Mouse (Mus musculus) kidney, adult 2 months (tissue): ENCODE results near the gene Egfl8. TPM values are rescaled to one million over a fixed set of nuclear protein-coding genes. Genes with fewer than 3 reads are reported as not detected.

Experiments used
- DNase-seq: peaks from one replicate; pipeline ENCODE4 v3.0.0; 2021
- H3K27ac ChIP-seq: fragments of 200-500 bp; 2 replicates; pipeline ENCODE4 v1.5.1; 2012; ENCODE audit warnings: low read depth, low read length, control low read depth, inconsistent platforms; ENCODE audit not compliant: insufficient read depth
- H3K27me3 ChIP-seq: fragments of 200-500 bp; replicated peaks from 2 replicates; pipeline ENCODE4 v1.6.1; 2012; ENCODE audit warnings: mild to moderate bottlenecking, moderate library complexity, low read length, inconsistent platforms; ENCODE audit not compliant: control insufficient read depth, insufficient read depth
- H3K36me3 ChIP-seq: fragments of 200-500 bp; 2 replicates; pipeline ENCODE4 v1.6.1; 2012; ENCODE audit warnings: mild to moderate bottlenecking, moderate library complexity, low read length, inconsistent platforms; ENCODE audit not compliant: control insufficient read depth, insufficient read depth
- H3K4me1 ChIP-seq: fragments of 200-500 bp; 2 replicates; pipeline ENCODE4 v1.6.1; 2011; ENCODE audit warnings: low read length; ENCODE audit not compliant: control insufficient read depth, insufficient read depth
- H3K4me3 ChIP-seq: fragments of 200-500 bp; 2 replicates; pipeline ENCODE4 v1.5.1; 2011; ENCODE audit warnings: mild to moderate bottlenecking, low read depth, low read length, control low read depth; ENCODE audit not compliant: insufficient read depth
- CTCF ChIP-seq: fragments of 200-500 bp; conservative IDR thresholded peaks from 2 replicates; pipeline ENCODE4 v1.5.1; 2011; ENCODE audit warnings: low read depth, mild to moderate bottlenecking, control low read depth, low read length, moderate library complexity, mixed read lengths; ENCODE audit not compliant: insufficient read depth, insufficient read length
- POLR2A ChIP-seq: fragments of 200-500 bp; IDR thresholded peaks from one replicate; pipeline ENCODE4 v1.6.1; 2011; ENCODE audit warnings: low read depth, low read length, control low read depth
- WGBS: fragments of 180-500 bp; shearing (Covaris S2); methylation state at CpG from one replicate; pipeline ENCODE4 v1.1.7; 2018; 5-methylcytosine and 5-hydroxymethylcytosine counted together
- polyA plus RNA-seq: library from polyadenylated mRNA; depleted of rRNA; stranded (reverse); fragments of >200 nt; gene quantifications from 2 replicates; pipeline ENCODE4 v1.2.3, GENCODE M21; 2012

The Egfl8 gene
- polyA plus RNA-seq, 1 experiment, result 5.1 TPM

GRCm38 (mm10) chr17:34659897-34660214, 44.1 kb upstream of the Egfl8 start:
- Histone ChIP-seq H3K4me3 (no peak overlapping the region), H3K27me3 (no peaks in the 10 kb centered on the region), H3K36me3 (no peaks in the 10 kb centered on the region), H3K27ac (no peak overlapping the region), H3K4me1 (peaks cover 19% of the 10 kb centered on the region)
- TF ChIP-seq CTCF, result no peak
- no peak for TF ChIP-seq POLR2A
- WGBS, result 55% methylated on average over 3 of the region's 3 CpGs
- DNase-seq, result no peak

DNA sequence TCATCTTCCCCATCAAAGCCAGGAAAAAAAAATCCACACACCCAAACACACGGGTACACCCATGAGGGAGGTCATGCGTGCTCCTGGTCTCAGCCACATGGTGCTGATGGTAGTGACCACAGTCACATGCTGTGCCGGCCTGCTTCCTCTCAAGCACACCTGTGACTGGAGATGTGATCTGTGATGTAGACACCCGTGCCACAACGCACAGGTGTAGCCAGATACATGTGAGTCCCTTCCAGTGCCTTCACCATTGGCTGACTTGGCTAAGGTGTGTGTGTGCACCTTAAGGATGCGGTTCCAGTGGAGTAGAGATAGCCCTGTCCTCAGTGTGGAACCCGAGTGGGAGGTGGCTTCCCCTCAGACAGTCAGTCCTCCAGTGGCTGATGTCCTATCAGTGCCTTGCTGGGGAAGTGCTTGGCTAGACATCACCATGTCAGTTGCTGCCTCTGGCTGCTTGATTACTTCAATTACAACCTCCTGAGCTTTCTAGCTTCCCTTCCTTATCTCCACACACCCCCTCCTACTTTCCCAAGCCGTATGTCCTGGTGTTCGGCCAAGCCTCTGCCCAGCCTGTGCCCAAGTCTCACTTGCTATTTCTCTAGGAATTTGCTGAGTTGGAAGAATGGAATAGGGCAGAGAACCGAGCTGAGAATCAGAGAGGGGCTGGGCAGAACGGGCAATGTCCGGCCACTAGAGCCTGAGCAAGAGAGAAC, 43.6 kb upstream of the Egfl8 start:
- no peaks in the 10 kb centered on the region for H3K27me3 ChIP-seq
- peak; percentile 57 for DNase-seq
- no peak for TF ChIP-seq POLR2A
- TF ChIP-seq CTCF, result no peak
- H3K27ac ChIP-seq, result no peak overlapping the region
- H3K4me1 ChIP-seq, result peaks cover 19% of the 10 kb centered on the region
- WGBS, result 42% methylated on average over 12 of the region's 12 CpGs
- no peaks in the 10 kb centered on the region for H3K36me3 ChIP-seq
- no peak overlapping the region for H3K4me3 ChIP-seq

DNA sequence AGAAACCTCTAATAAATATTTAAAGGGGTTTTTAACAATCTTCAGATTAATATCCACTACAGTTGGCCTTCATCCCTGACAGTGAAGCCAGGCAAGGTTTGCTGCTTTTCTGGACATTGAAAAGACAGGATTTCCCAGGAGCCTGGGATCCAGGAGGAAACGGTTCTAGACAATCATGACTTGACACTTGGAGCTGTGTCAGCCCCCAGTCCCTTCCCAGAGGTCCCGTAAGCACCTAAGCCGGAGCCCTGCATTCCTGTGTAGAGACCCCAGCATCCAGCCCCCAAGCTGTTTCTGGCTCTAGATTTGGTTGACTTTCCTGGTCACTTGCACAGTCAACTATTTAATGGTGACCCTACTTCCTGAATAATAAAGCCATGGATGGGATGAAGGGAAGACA, 42.8 kb upstream of the Egfl8 start:
- TF ChIP-seq CTCF (no peak), POLR2A (no peak)
- H3K36me3 ChIP-seq, result no peaks in the 10 kb centered on the region; the same call in 1 of the 2 replicates
- no peak overlapping the region for H3K4me3 ChIP-seq
- 74% methylated on average over 3 of the region's 3 CpGs for WGBS
- no peaks in the 10 kb centered on the region for H3K27me3 ChIP-seq
- peaks cover 19% of the 10 kb centered on the region for H3K4me1 ChIP-seq
- no peak for DNase-seq
- no peak overlapping the region for H3K27ac ChIP-seq

DNA sequence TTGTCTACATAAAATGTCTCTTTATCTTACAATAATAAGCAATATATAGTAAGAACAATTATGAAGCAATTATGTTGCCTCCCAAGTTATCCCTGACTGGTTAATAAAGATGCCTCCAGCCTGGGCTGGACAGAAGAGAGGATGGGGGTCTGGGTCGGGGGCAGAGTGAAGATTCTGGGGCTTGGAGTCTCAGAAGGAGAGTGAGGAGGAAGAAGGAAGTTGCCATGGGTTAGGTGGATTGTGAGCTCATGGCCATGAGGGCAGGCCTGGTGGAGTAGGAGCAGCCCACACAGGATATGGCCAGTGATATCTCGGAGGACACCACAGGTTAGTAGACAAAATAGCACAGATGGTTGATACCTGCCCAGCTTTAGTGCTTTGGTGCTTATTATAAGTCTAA, 42.4 kb upstream of the Egfl8 start:
- Histone ChIP-seq H3K4me3 (no peak overlapping the region), H3K36me3 (no peaks in the 10 kb centered on the region; the same call in 1 of the 2 replicates), H3K27me3 (no peaks in the 10 kb centered on the region), H3K4me1 (peaks cover 19% of the 10 kb centered on the region), H3K27ac (no peak overlapping the region)
- TF ChIP-seq POLR2A (no peak), CTCF (no peak)
- no peak for DNase-seq
- WGBS, result 75% methylated on average over 2 of the region's 2 CpGs

GRCm38 (mm10) chr17:34657271-34657670, 41.5 kb upstream of the Egfl8 start:
- no peak for TF ChIP-seq POLR2A
- TF ChIP-seq CTCF, result no peak
- Histone ChIP-seq H3K4me3 (no peak overlapping the region), H3K27ac (0 out of 2 replicates have a peak overlapping the region, but pooled peaks have one; percentile 7), H3K4me1 (peaks cover 19% of the 10 kb centered on the region), H3K27me3 (no peaks in the 10 kb centered on the region), H3K36me3 (no peaks in the 10 kb centered on the region; the same call in 1 of the 2 replicates)
- WGBS, result 41% methylated on average over 2 of the region's 2 CpGs
- DNase-seq, result no peak

GRCm38 (mm10) chr17:34656666-34657065, 40.9 kb upstream of the Egfl8 start:
- DNase-seq, result no peak
- Histone ChIP-seq H3K27ac (peak overlapping the region; percentile 48), H3K4me3 (no peak overlapping the region), H3K27me3 (no peaks in the 10 kb centered on the region), H3K4me1 (peaks cover 19% of the 10 kb centered on the region), H3K36me3 (no peaks in the 10 kb centered on the region; the same call in 1 of the 2 replicates)
- TF ChIP-seq CTCF (no peak), POLR2A (no peak)
- 74% methylated on average over 8 of the region's 8 CpGs for WGBS

DNA sequence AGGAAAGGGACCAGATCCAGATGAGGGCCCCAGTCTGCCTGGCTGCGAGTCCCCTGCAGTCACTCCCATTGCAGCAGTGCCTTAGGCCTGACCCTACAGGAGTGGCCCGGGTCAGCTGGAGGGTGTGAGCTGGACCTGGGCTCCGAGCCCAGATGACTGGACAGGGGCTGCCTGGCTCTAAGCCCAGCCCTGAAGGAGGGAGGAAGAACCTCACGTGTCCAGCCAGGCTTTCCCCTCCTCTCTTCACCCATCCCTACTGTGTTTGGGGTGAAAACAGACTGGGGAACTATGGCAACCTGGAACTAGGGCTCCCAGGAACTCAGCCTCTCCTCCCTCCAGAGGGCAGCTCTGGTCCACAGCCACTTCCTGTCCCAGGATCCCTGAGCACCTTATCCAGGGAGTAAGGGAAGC, 39.8 kb upstream of the Egfl8 start:
- no peaks in the 10 kb centered on the region for H3K27me3 ChIP-seq
- H3K27ac ChIP-seq, result peak overlapping the region; percentile 48
- H3K36me3 ChIP-seq, result no peaks in the 10 kb centered on the region; the same call in 1 of the 2 replicates
- TF ChIP-seq POLR2A (no peak), CTCF (peak; percentile 37)
- WGBS, result 9% methylated on average over 4 of the region's 4 CpGs
- peaks cover 17% of the 10 kb centered on the region for H3K4me1 ChIP-seq
- peak; percentile 95 for DNase-seq
- no peak overlapping the region for H3K4me3 ChIP-seq

GRCm38 (mm10) chr17:34655160-34655559, 39.4 kb upstream of the Egfl8 start:
- Histone ChIP-seq H3K36me3 (no peaks in the 10 kb centered on the region; the same call in 1 of the 2 replicates), H3K4me1 (peaks cover 17% of the 10 kb centered on the region), H3K27me3 (no peaks in the 10 kb centered on the region), H3K4me3 (no peak overlapping the region), H3K27ac (peak overlapping the region; percentile 41; the same call in 1 of the 2 replicates)
- 59% methylated on average over 7 of the region's 7 CpGs for whole genome bisulfite sequencing
- peak; percentile 88 for DNase-seq
- TF ChIP-seq CTCF (no peak), POLR2A (no peak)
